Mouse (Mus musculus): ENCODE measurements around the gene Tbk1.
A peak's percentile ranks its signal among the peaks of the same experiment; 100 is the strongest.

The Tbk1 gene

GRCm38 (mm10) chr10:121586675-121587370 lies at the start of gene Tbk1:
Gene Tbk1, minus strand, starts transcription at chr10:121586787.
- peak; percentile 92 for DNase-seq

- no peak for DNase-seq
Observed at GRCm38 (mm10) chr10:121636276-121636675, 49.7 kb upstream of the Tbk1 start.

- no peak for DNase-seq
Observed at GRCm38 (mm10) chr10:121634159-121634558, 47.6 kb upstream of the Tbk1 start.

- no peak for DNase-seq
Observed at GRCm38 (mm10) chr10:121628561-121629040, 42.0 kb upstream of the Tbk1 start.

GRCm38 (mm10) chr10:121627216-121627852 lies 40.7 kb upstream of the Tbk1 start:
- peak; percentile 12 for DNase-seq

GRCm38 (mm10) chr10:121626186-121626882 lies 39.7 kb upstream of the Tbk1 start, which contains the start of gene Xpot:
Gene Xpot, minus strand, starts transcription at chr10:121626332.
- peak; percentile 98 for DNase-seq

- no peak for DNase-seq
Observed at GRCm38 (mm10) chr10:121625407-121626185, 39.0 kb upstream of the Tbk1 start.

- DNase-seq = no peak
Observed at GRCm38 (mm10) chr10:121625006-121625405, 38.4 kb upstream of the Tbk1 start.

- DNase-seq = no peak
Observed at GRCm38 (mm10) chr10:121623670-121624069, 37.1 kb upstream of the Tbk1 start.

- DNase-seq = no peak
Observed at GRCm38 (mm10) chr10:121622431-121622830, 35.8 kb upstream of the Tbk1 start.

GRCm38 (mm10) chr10:121615935-121616334 lies 29.3 kb upstream of the Tbk1 start:
- no peak for DNase-seq

GRCm38 (mm10) chr10:121615146-121615870 lies 28.7 kb upstream of the Tbk1 start:
- no peak for DNase-seq

- DNase-seq = no peak
Observed at GRCm38 (mm10) chr10:121613570-121613969, 27.0 kb upstream of the Tbk1 start.

GRCm38 (mm10) chr10:121612448-121612847 lies 25.9 kb upstream of the Tbk1 start:
- no peak for DNase-seq

- DNase-seq = no peak
Observed at GRCm38 (mm10) chr10:121611587-121611986, 25.0 kb upstream of the Tbk1 start.

GRCm38 (mm10) chr10:121608177-121608576 lies 21.6 kb upstream of the Tbk1 start:
- no peak for DNase-seq

- no peak for DNase-seq
Observed at GRCm38 (mm10) chr10:121604632-121605344, 18.2 kb upstream of the Tbk1 start.

- DNase-seq = no peak
Observed at GRCm38 (mm10) chr10:121603556-121603955, 17.0 kb upstream of the Tbk1 start.

- no peak for DNase-seq
Observed at GRCm38 (mm10) chr10:121601272-121601671, 14.7 kb upstream of the Tbk1 start.

GRCm38 (mm10) chr10:121596580-121596979 lies 10.0 kb upstream of the Tbk1 start:
- DNase-seq = no peak

- no peak for DNase-seq
Observed at GRCm38 (mm10) chr10:121591106-121591505, 4.5 kb upstream of the Tbk1 start.
